Mouse (Mus musculus): ENCODE results near the gene Tanc1. TPM values are rescaled to one million over a fixed set of nuclear protein-coding genes. Genes with fewer than 3 reads are reported as not detected.

Tanc1 gene
- polyA plus RNA-seq, 1 experiment from 2014 or later = 10.8 TPM

DNA sequence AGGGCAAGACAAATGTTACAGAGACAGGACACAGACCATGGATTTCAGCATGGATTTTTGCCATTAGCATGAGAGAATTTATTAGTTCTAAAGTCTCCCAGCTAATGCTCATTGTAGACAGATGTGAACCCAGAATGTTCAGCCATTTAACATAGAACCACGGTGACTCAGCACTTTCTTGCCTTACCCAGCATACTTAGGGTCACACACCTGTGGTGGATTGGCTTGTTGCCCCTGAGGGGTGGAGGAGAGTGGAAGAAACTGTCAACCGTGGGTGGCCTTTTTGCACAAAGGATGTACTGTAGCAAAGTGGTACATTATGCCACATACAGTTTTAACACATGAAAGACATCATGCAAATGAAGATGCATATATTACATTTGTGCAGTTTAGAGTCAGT is 5.0 kb downstream of the Tanc1 start:
- ATAC-seq (ENCODE audit: low FRiP score, low read depth) = no peak
- H3K4me2 ChIP-seq (replicated peaks) = no peak overlapping the region
- H3K27ac ChIP-seq (replicated peaks) = no peak overlapping the region
- H3K27me3 ChIP-seq = peaks cover 22% of the 10 kb centered on the region
- H3K4me1 ChIP-seq = peaks cover 19% of the 10 kb centered on the region
- no peaks in the 10 kb centered on the region for H3K36me3 ChIP-seq
- no peaks in the 10 kb centered on the region for H3K9me3 ChIP-seq
- H3K9ac ChIP-seq (replicated peaks) = no peak overlapping the region
- WGBS = 78% methylated on average over 2 of the region's 2 CpGs
- no peak overlapping the region for H3K4me3 ChIP-seq

DNA sequence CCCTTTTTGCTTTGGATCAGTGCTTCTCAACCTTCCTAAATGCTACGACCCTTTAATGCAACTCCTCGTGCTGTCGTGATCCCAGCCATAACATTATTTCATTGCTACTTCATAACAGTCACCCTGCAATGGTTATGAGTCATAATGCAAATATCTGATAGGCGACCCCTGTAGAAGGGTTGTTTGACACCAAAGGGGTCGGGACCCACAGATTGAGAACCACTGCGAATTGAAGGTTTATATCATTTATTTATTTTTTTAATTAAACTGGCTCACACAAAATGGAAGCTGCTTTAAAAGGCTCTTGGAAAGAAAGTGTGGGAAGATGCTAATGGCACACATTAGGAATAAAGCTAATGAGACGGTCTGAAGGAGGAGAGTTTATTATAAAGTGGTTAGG is 7.2 kb downstream of the Tanc1 start:
- Histone ChIP-seq H3K27me3 (peaks cover 14% of the 10 kb centered on the region; the same call in 1 of the 2 replicates), H3K4me3 (no peak overlapping the region), H3K9ac (replicated peaks) (no peak overlapping the region), H3K27ac (replicated peaks) (no peak overlapping the region), H3K4me1 (peaks cover 7% of the 10 kb centered on the region; the same call in 1 of the 2 replicates), H3K9me3 (no peaks in the 10 kb centered on the region), H3K36me3 (no peaks in the 10 kb centered on the region), H3K4me2 (replicated peaks) (no peak overlapping the region)
- 92% methylated on average over 7 of the region's 7 CpGs for WGBS
- ATAC-seq (ENCODE audit: low FRiP score, low read depth) = no peak

DNA sequence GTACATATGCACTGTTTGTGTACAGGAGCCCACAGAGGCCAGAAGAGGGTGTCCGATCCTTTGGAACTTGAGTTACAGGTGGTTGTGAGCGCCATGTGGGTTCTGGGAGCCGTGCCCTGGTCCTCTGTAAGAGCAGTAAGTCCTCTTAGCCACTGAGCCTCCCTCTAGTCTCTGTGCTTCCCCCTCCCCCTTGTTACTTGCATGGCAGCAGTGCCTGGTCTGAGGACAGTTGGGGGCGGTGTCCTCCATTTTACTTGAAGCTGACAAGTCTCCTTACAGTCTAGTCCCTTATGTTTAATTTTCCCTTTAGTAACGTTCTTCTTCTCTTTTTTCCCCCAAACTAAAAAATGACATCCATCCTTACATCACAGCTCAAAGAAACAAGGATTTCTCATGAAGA is 8.8 kb downstream of the Tanc1 start:
- H3K9ac ChIP-seq (replicated peaks) = no peak overlapping the region
- H3K4me1 ChIP-seq = no peaks in the 10 kb centered on the region; the same call in 1 of the 2 replicates
- H3K27ac ChIP-seq (replicated peaks) = no peak overlapping the region
- no peak for ATAC-seq (ENCODE audit: low FRiP score, low read depth)
- H3K27me3 ChIP-seq = peaks cover 4% of the 10 kb centered on the region; the same call in 1 of the 2 replicates
- no peak overlapping the region for H3K4me2 ChIP-seq (replicated peaks)
- no peak overlapping the region for H3K4me3 ChIP-seq
- no peaks in the 10 kb centered on the region for H3K36me3 ChIP-seq
- WGBS = 89% methylated on average over 5 of the region's 5 CpGs
- no peaks in the 10 kb centered on the region for H3K9me3 ChIP-seq

DNA sequence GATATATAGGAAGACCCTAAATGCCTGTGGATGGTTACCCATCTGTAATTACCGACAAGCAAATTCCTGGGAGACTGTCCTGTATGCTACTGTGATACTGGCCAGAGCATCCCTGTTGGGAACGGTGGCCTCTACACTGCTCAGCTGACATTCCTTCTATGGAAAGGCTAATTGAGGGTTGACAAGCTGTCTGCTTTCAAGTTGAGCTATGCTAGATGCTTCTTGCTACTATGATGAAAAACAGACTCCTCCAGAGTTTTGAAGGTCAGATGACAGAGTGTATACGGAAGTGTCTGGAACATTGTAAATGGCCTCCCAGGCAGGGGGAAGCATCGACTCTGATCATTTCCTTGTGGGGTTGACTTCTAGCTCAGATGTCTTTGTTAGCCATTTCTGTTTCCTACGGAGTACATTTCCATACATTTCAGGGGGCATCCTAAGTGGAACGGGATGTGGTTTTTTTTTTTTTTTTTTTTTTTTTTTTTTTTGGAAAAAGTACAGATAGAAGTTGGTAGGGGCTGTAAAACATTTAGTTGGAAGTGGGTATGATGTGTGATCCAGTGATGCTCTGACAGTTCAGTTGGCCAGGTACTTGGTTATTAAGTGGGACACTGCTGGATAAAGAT is 10.8 kb downstream of the Tanc1 start:
- H3K4me1 ChIP-seq = no peaks in the 10 kb centered on the region; the same call in 1 of the 2 replicates
- peaks cover 4% of the 10 kb centered on the region; the same call in 1 of the 2 replicates for H3K27me3 ChIP-seq
- H3K9me3 ChIP-seq = no peaks in the 10 kb centered on the region
- no peak overlapping the region for H3K27ac ChIP-seq (replicated peaks)
- 74% methylated on average over 6 of the region's 6 CpGs for WGBS
- no peak overlapping the region for H3K9ac ChIP-seq (replicated peaks)
- no peak overlapping the region for H3K4me3 ChIP-seq
- no peak for ATAC-seq (ENCODE audit: low FRiP score, low read depth)
- H3K36me3 ChIP-seq = no peaks in the 10 kb centered on the region
- H3K4me2 ChIP-seq (replicated peaks) = no peak overlapping the region

DNA sequence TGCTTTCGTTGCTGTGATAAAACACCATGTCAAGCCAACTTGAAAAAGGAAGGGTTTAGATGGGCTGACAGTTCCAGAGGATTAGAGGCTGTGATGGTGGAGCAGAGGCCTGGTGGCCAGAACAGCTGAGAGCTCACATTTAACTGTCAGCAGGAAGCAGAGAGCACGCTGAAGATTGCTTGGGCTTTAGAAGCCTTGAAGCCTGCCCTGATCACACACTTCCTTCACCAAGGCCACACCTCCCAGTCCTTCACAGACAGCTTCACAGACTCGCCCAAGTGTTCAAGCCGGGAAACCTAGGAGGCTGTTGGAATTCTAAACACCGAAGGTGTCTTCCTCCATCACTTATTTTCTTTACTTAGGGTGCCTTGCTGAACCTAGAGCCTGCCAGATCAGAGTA is 12.0 kb downstream of the Tanc1 start:
- Histone ChIP-seq H3K4me3 (no peak overlapping the region), H3K9ac (replicated peaks) (no peak overlapping the region)

DNA sequence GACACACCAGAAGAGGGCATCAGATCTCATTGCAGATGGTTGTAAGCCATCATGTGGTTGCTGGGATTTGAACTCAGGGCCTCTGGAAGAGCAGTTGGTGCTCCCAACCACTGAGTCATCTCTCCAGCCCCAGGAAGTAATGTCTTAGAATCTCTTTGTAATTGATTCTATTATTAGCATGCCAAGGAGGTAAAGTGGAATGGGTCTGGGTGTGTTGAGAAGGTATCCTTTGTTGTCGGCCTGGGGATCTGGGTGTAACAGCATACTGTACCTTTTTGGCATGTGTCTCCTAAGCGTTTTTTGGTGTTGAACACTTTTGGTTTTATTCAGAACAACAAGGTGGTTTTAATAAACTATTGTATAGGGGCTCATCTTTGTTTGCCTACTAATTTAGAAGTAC is 13.6 kb downstream of the Tanc1 start:
- no peak for ATAC-seq (ENCODE audit: low FRiP score, low read depth)
- no peak overlapping the region for H3K4me2 ChIP-seq (replicated peaks)
- no peak overlapping the region for H3K9ac ChIP-seq (replicated peaks)
- no peak overlapping the region for H3K27ac ChIP-seq (replicated peaks)
- WGBS = 84% methylated on average over 2 of the region's 2 CpGs
- no peak overlapping the region for H3K4me3 ChIP-seq
- no peaks in the 10 kb centered on the region for H3K9me3 ChIP-seq
- H3K4me1 ChIP-seq = no peaks in the 10 kb centered on the region
- no peaks in the 10 kb centered on the region for H3K36me3 ChIP-seq
- 0 out of 2 replicates have a peak, but pooled peaks cover 4% of the 10 kb centered on the region for H3K27me3 ChIP-seq

More for the DNA sequence above, 12.0 kb downstream of the Tanc1 start:
- no peaks in the 10 kb centered on the region for H3K36me3 ChIP-seq
- H3K4me1 ChIP-seq = no peaks in the 10 kb centered on the region
- no peak for ATAC-seq (ENCODE audit: low FRiP score, low read depth)
- H3K27me3 ChIP-seq = 0 out of 2 replicates have a peak, but pooled peaks cover 4% of the 10 kb centered on the region
- 76% methylated on average over 5 of the region's 5 CpGs for WGBS
- H3K4me2 ChIP-seq (replicated peaks) = no peak overlapping the region
- H3K27ac ChIP-seq (replicated peaks) = no peak overlapping the region
- H3K9me3 ChIP-seq = no peaks in the 10 kb centered on the region

DNA sequence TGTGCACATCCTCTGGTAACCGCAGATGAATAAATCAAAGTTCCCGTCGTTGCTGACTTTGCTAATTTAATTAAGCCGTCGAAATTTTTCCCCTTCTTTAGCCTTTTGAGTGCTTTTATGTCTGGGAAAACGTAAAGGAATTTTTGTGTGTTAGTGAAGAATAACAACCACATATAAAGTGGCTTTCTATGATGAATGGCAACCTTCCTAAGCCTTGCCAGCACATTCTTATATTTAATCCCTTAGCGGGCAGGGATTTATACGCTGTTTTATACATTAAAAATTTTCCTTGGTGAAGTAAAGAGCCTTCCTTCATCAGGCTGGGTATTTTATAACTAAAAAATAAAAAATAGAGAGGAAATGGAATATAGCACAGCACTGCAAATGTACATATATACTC is 14.1 kb downstream of the Tanc1 start:
- Histone ChIP-seq H3K4me3 (no peak overlapping the region), H3K9me3 (no peaks in the 10 kb centered on the region), H3K27ac (replicated peaks) (no peak overlapping the region), H3K27me3 (0 out of 2 replicates have a peak, but pooled peaks cover 4% of the 10 kb centered on the region), H3K4me1 (no peaks in the 10 kb centered on the region), H3K36me3 (no peaks in the 10 kb centered on the region), H3K4me2 (replicated peaks) (no peak overlapping the region), H3K9ac (replicated peaks) (no peak overlapping the region)
- 73% methylated on average over 8 of the region's 8 CpGs for WGBS
- no peak for ATAC-seq (ENCODE audit: low FRiP score, low read depth)

DNA sequence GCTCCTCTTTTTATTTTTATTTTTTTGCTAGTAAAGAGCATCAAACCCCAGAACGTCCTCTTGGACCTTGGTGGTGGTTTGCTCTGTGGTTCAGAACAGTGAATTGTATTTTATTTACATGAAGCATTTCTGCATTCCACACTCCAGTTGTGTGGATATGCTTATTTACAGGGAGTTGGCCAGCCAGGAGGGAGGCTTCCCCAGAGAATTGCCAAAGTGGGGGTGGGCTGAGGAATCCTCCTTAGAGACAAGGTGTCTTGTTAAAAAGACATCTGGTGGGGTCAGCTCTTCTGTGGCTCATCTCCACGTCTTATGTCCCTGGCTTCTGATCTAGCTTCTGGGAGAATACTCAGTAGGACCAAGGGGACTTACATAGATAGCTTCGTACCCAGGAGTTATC is 14.6 kb downstream of the Tanc1 start:
- Histone ChIP-seq H3K36me3 (no peaks in the 10 kb centered on the region), H3K27ac (replicated peaks) (no peak overlapping the region), H3K4me1 (no peaks in the 10 kb centered on the region), H3K9ac (replicated peaks) (no peak overlapping the region), H3K4me2 (replicated peaks) (no peak overlapping the region), H3K9me3 (no peaks in the 10 kb centered on the region), H3K27me3 (0 out of 2 replicates have a peak, but pooled peaks cover 4% of the 10 kb centered on the region), H3K4me3 (no peak overlapping the region)
- ATAC-seq (ENCODE audit: low FRiP score, low read depth) = no peak
- 84% methylated on average over 3 of the region's 3 CpGs for WGBS

DNA sequence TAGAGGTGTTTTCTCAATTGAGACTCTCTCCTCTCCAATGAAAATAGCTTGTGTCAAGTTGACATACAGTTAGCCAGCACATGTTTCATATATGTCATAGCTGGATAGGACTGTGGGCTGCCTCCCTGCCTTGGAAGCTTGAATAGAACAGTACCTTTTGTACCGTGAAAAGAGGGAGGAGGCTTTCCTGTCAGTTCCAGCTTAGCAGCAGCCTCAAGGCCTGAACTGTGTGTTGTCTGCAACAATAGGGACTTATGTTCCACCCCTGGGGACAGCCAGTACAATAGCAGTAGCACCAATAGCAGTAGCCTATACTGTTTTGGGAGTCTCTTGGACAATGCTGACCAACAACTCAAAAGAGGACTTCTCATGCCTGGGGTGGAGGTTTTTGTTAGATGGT is 15.7 kb downstream of the Tanc1 start:
- no peak overlapping the region for H3K9ac ChIP-seq (replicated peaks)
- 6% methylated on average over 1 of the region's 1 CpGs for WGBS
- no peak overlapping the region for H3K4me2 ChIP-seq (replicated peaks)
- no peaks in the 10 kb centered on the region for H3K9me3 ChIP-seq
- no peak for ATAC-seq (ENCODE audit: low FRiP score, low read depth)
- no peaks in the 10 kb centered on the region for H3K36me3 ChIP-seq
- H3K4me1 ChIP-seq = no peaks in the 10 kb centered on the region
- H3K27ac ChIP-seq (replicated peaks) = no peak overlapping the region
- 0 out of 2 replicates have a peak, but pooled peaks cover 4% of the 10 kb centered on the region for H3K27me3 ChIP-seq
- H3K4me3 ChIP-seq = no peak overlapping the region

DNA sequence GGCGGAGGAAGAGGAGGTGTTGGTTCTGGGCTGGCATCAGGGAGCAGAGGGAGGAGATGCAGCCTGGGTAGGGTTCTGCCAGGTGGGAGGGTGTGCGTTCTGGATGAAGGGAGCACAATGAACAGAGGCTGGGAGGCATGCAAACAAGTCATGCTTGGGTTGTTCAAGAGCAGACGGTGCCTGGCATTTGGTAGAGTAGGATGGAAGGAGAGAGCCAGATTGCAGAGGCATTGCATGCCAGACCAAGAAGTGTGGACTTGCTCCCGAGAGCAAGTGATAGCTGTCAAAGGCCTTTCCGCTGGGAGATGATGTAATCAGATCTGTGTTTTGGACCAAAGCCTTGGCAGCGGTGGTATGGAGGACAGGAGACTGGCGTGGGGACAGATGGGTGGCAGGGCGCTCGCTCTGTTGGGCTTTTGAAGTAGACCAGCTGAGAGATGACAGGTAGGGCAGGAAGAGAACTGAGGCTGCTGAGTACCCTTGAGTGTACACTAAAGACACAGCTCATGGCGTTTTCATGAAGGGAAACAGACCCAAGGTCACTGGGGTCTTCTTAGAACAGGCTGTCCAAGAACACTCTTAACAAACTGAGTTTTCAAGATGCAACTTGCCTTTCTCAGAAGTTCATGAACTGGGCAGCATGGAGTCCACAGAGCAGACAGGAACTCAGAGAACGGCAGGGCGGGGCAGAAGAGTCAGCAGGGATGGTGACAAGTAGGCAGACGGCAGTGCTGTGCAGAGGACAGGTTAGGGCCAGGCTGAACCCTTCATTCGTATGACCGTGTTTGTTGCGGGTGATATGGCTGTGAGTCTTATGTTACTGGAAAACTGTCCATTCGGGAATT is 16.4 kb downstream of the Tanc1 start:
- Histone ChIP-seq H3K9ac (replicated peaks) (no peak overlapping the region), H3K4me1 (no peaks in the 10 kb centered on the region), H3K4me2 (replicated peaks) (no peak overlapping the region), H3K27me3 (0 out of 2 replicates have a peak, but pooled peaks cover 4% of the 10 kb centered on the region), H3K27ac (replicated peaks) (no peak overlapping the region), H3K36me3 (no peaks in the 10 kb centered on the region), H3K4me3 (no peak overlapping the region), H3K9me3 (no peaks in the 10 kb centered on the region)
- 84% methylated on average over 17 of the region's 17 CpGs for WGBS
- no peak for ATAC-seq (ENCODE audit: low FRiP score, low read depth)

DNA sequence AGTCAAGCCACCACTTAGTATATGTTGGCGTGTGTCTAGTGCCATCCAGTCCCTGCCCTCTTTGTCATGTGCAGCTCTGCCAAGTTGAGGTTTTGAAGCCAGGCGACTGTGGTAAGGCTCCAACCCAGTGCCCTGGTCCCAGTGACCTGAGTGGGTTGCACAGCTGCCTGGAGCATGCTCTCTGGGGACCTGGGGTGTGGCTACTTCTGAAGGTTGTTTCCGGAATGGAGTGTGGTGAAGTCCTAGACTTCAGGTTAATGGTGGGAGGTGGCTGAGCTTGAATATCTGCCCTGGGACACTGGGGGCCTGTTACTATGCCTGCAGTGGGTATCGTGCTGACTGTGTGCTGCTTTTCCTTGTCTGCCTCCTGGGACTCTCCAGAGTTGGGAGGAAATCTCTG is 18.0 kb downstream of the Tanc1 start:
- 91% methylated on average over 4 of the region's 4 CpGs for WGBS

DNA sequence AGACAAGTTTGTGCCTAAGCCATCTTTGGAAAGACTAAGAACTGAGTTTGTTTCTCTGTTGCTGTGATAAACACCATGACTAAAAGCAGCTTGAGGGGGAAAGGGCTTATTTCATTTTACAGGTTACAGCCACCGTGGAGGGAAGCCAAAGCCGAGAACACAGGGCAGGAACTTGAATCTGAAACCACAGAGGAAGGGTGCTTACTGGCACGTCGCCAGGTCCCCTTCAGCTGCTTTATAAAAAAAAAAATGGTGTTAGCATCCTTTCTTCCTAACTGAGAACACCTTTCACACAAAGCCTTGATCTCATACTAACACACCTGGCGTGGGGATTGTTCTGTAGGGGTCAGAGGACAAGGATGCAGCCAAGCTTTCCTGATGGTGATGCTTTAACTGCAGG is 19.6 kb downstream of the Tanc1 start:
- Histone ChIP-seq H3K9me3 (0 out of 2 replicates have a peak, but pooled peaks cover 13% of the 10 kb centered on the region), H3K4me3 (no peak overlapping the region), H3K9ac (replicated peaks) (no peak overlapping the region), H3K4me2 (replicated peaks) (no peak overlapping the region), H3K4me1 (no peaks in the 10 kb centered on the region), H3K27ac (replicated peaks) (no peak overlapping the region), H3K27me3 (0 out of 2 replicates have a peak, but pooled peaks cover 4% of the 10 kb centered on the region), H3K36me3 (no peaks in the 10 kb centered on the region)
- ATAC-seq (ENCODE audit: low FRiP score, low read depth) = no peak
- WGBS = 85% methylated on average over 5 of the region's 5 CpGs

More for the DNA sequence above, 18.0 kb downstream of the Tanc1 start:
- no peak overlapping the region for H3K9ac ChIP-seq (replicated peaks)
- no peaks in the 10 kb centered on the region for H3K4me1 ChIP-seq
- H3K36me3 ChIP-seq = no peaks in the 10 kb centered on the region
- H3K27ac ChIP-seq (replicated peaks) = no peak overlapping the region
- 0 out of 2 replicates have a peak, but pooled peaks cover 4% of the 10 kb centered on the region for H3K27me3 ChIP-seq
- no peak overlapping the region for H3K4me2 ChIP-seq (replicated peaks)
- no peak overlapping the region for H3K4me3 ChIP-seq
- 0 out of 2 replicates have a peak, but pooled peaks cover 5% of the 10 kb centered on the region for H3K9me3 ChIP-seq
- no peak for ATAC-seq (ENCODE audit: low FRiP score, low read depth)
